Comparison of ENCODE assay signal across 8 mouse cellular contexts in genomic region chr4:155962167-155962971, GRCm38 (mm10). TPM values are rescaled to one million over a fixed set of nuclear protein-coding genes. Genes with fewer than 3 reads are reported as not detected.
DNase-seq lines count a peak whose midpoint lies in the region; ATAC-seq and TF ChIP-seq lines count a peak whose summit lies in the region.

Gene C1qtnf12, plus strand, starts transcription at chr4:155962318.

- under 1% methylated on average over 33 of the region's 42 CpGs for WGBS in embryonic facial prominence, embryonic 11.5 days
- WGBS in intestine, postnatal 0 days = under 1% methylated on average over 42 of the region's 42 CpGs
- 0% methylated on average over 24 of the region's 42 CpGs for WGBS in limb, embryonic 14.5 days
- WGBS in midbrain, embryonic 13.5 days = under 1% methylated on average over 42 of the region's 42 CpGs

- DNase-seq in layer of hippocampus, adult 2 months (ENCODE audit: low spot score in 2 of 2) = peak in 1 of 2 experiments; percentile 14
- no peak for DNase-seq in layer of hippocampus, adult 11-12 months (ENCODE audit: low spot score)
- DNase-seq in embryonic facial prominence, embryonic 11.5 days (ENCODE audit: low spot score) = peak; percentile 58
- DNase-seq in heart, adult 11 months = peak; percentile 96
- DNase-seq in limb, embryonic 14.5 days (ENCODE audit: low spot score) = peak; percentile 31
- DNase-seq in splenic B cell, adult 2 months (ENCODE audit: low read depth, low spot score) = peak; percentile 44

- peak within 1 kb of the TSS; percentile 69 for H3K9ac ChIP-seq in embryonic facial prominence, embryonic 11.5 days (replicated peaks; ENCODE audit: low read length)
- H3K9ac ChIP-seq in intestine, postnatal 0 days (ENCODE audit: low read depth, low read length) = peak within 1 kb of the TSS; percentile 65
- H3K9ac ChIP-seq in limb, embryonic 14.5 days (ENCODE audit: low read depth, low read length, severe bottlenecking) = peak within 1 kb of the TSS; percentile 66
- peak within 1 kb of the TSS; percentile 69 for H3K9ac ChIP-seq in midbrain, embryonic 13.5 days (replicated peaks)

- TF ChIP-seq POLR2A in limb, embryonic 14.5 days (IDR thresholded peaks at IDR 0.05; ENCODE audit: borderline replicate concordance, extremely low read depth, insufficient read depth, insufficient read length) = no peak

- no peaks in the 10 kb centered on the region for H3K4me1 ChIP-seq in embryonic facial prominence, embryonic 11.5 days (ENCODE audit: control insufficient read depth, insufficient read depth, low read length)
- peaks cover 9% of the 10 kb centered on the region; the same call in 1 of the 2 replicates for H3K4me1 ChIP-seq in intestine, postnatal 0 days (replicated peaks; ENCODE audit: control insufficient read depth, insufficient read depth, low read length)
- H3K4me1 ChIP-seq in limb, embryonic 14.5 days (ENCODE audit: control insufficient read depth, insufficient read depth, low read length) = peaks cover 12% of the 10 kb centered on the region; the same call in 1 of the 2 replicates
- peaks cover 19% of the 10 kb centered on the region for H3K4me1 ChIP-seq in midbrain, embryonic 13.5 days (replicated peaks)

- H3K4me3 ChIP-seq in layer of hippocampus, adult 2 months = peak within 1 kb of the TSS; percentile 65
- peak within 1 kb of the TSS; percentile 53 for H3K4me3 ChIP-seq in embryonic facial prominence, embryonic 11.5 days (ENCODE audit: low read depth, low read length)
- H3K4me3 ChIP-seq in intestine, postnatal 0 days (ENCODE audit: low read depth, low read length) = peak within 1 kb of the TSS; percentile 61
- peak within 1 kb of the TSS; percentile 59 for H3K4me3 ChIP-seq in limb, embryonic 14.5 days (replicated peaks; ENCODE audit: low read length)
- H3K4me3 ChIP-seq in midbrain, embryonic 13.5 days (replicated peaks) = peak within 1 kb of the TSS; percentile 41

- peak within 1 kb of the TSS; percentile 53 for H3K27ac ChIP-seq in layer of hippocampus, adult 2 months
- H3K27ac ChIP-seq in embryonic facial prominence, embryonic 11.5 days (replicated peaks; ENCODE audit: low read depth, low read length) = 0 out of 2 replicates have a peak within 1 kb of the TSS, but pooled peaks have one; percentile 1
- peak within 1 kb of the TSS; percentile 71 for H3K27ac ChIP-seq in intestine, postnatal 0 days (ENCODE audit: low read depth, low read length)
- H3K27ac ChIP-seq in limb, embryonic 14.5 days (replicated peaks; ENCODE audit: low read depth, low read length) = peak within 1 kb of the TSS; percentile 63
- peak within 1 kb of the TSS; percentile 44; the same call in 1 of the 2 replicates for H3K27ac ChIP-seq in midbrain, embryonic 13.5 days

- no peaks in the 10 kb centered on the region for H3K9me3 ChIP-seq in embryonic facial prominence, embryonic 11.5 days (replicated peaks; ENCODE audit: control insufficient read depth, low read length)
- no peaks in the 10 kb centered on the region for H3K9me3 ChIP-seq in intestine, postnatal 0 days (ENCODE audit: control insufficient read depth)
- H3K9me3 ChIP-seq in limb, embryonic 14.5 days (ENCODE audit: control insufficient read depth, low read length) = no peaks in the 10 kb centered on the region
- H3K9me3 ChIP-seq in midbrain, embryonic 13.5 days = no peaks in the 10 kb centered on the region

- peaks cover 3% of the 10 kb centered on the region; the same call in 1 of the 2 replicates for H3K36me3 ChIP-seq in embryonic facial prominence, embryonic 11.5 days (replicated peaks; ENCODE audit: control insufficient read depth, insufficient read depth, low read depth, low read length)
- peaks cover 31% of the 10 kb centered on the region for H3K36me3 ChIP-seq in intestine, postnatal 0 days (ENCODE audit: control insufficient read depth, insufficient read depth)
- H3K36me3 ChIP-seq in limb, embryonic 14.5 days (ENCODE audit: control insufficient read depth, insufficient read depth, low read length) = peaks cover 48% of the 10 kb centered on the region
- peaks cover 41% of the 10 kb centered on the region for H3K36me3 ChIP-seq in midbrain, embryonic 13.5 days
- H3K36me3 ChIP-seq in splenic B cell, adult 2 months (ENCODE audit: control insufficient read depth, insufficient read depth, low read length, poor library complexity, severe bottlenecking) = 0 out of 2 replicates have a peak, but pooled peaks cover 1% of the 10 kb centered on the region

- H3K27me3 ChIP-seq in embryonic facial prominence, embryonic 11.5 days (ENCODE audit: control insufficient read depth, insufficient read depth, low read length) = no peaks in the 10 kb centered on the region
- no peaks in the 10 kb centered on the region for H3K27me3 ChIP-seq in intestine, postnatal 0 days (replicated peaks; ENCODE audit: control insufficient read depth, insufficient read depth, low read length)
- H3K27me3 ChIP-seq in limb, embryonic 14.5 days (ENCODE audit: control insufficient read depth, insufficient read depth, low read length) = no peaks in the 10 kb centered on the region
- H3K27me3 ChIP-seq in midbrain, embryonic 13.5 days = no peaks in the 10 kb centered on the region
- H3K27me3 ChIP-seq in splenic B cell, adult 2 months (ENCODE audit: control insufficient read depth, insufficient read depth, low read length, poor library complexity, severe bottlenecking) = no peaks in the 10 kb centered on the region

- no peak for TF ChIP-seq CTCF in layer of hippocampus, adult 2 months (conservative IDR thresholded peaks at IDR 0.05)
- no peak for TF ChIP-seq CTCF in intestine, postnatal 0 days (IDR thresholded peaks at IDR 0.05; ENCODE audit: low read depth)

- peak; percentile 61 for ATAC-seq in embryonic facial prominence, embryonic 11.5 days (replicated peaks; ENCODE audit: insufficient number of reproducible peaks, low FRiP score, low TSS enrichment, low read depth)
- ATAC-seq in intestine, postnatal 0 days = peak; percentile 55
- peak; percentile 78 for ATAC-seq in limb, embryonic 14.5 days (ENCODE audit: low FRiP score, low read depth)
- ATAC-seq in midbrain, embryonic 13.5 days = peak; percentile 79

- H3K4me2 ChIP-seq in embryonic facial prominence, embryonic 11.5 days (ENCODE audit: low read depth, low read length) = peak within 1 kb of the TSS; percentile 95
- peak within 1 kb of the TSS; percentile 95 for H3K4me2 ChIP-seq in intestine, postnatal 0 days (replicated peaks; ENCODE audit: low read depth)
- peak within 1 kb of the TSS; percentile 94 for H3K4me2 ChIP-seq in limb, embryonic 14.5 days (replicated peaks; ENCODE audit: low read depth, low read length, severe bottlenecking)
- peak within 1 kb of the TSS; percentile 78 for H3K4me2 ChIP-seq in midbrain, embryonic 13.5 days (replicated peaks)

RNA-seq across cellular contexts. Expression of gene C1qtnf12, which starts in this region (rescaled TPM):
- 10 to 100 TPM; 11.5 to 18.0 TPM for total RNA-seq in layer of hippocampus, adult 2 months (2021)
- polyA plus RNA-seq in embryonic facial prominence, embryonic 11.5 days (2014; fragmentation: Nextera tagmentation; extraction: Ambion mirVana) = 21.2 and 26.8 TPM in 2 replicates
- polyA plus RNA-seq in intestine, postnatal 0 days (2015; fragmentation: Nextera tagmentation; extraction: Ambion mirVana) = 129 and 138 TPM in 2 replicates
- polyA plus RNA-seq in limb, embryonic 14.5 days (2012; rRNA removed) = 37.0 and 44.3 TPM in 2 replicates
- polyA plus RNA-seq in limb, embryonic 14.5 days (2014; fragmentation: Nextera tagmentation; extraction: Ambion mirVana) = 52.3 and 56.6 TPM in 2 replicates
- 8.2 and 11.0 TPM in 2 replicates for polyA plus RNA-seq in midbrain, embryonic 13.5 days (2015; fragmentation: Nextera tagmentation; extraction: Ambion mirVana)

Comparison
In these comparisons a context has a peak if more than half of its experiments do, and no peak if none do; other contexts are left out.
1. H3K27ac ChIP-seq: peak in every context shown above with its lines; median percentile 71 in intestine, postnatal 0 days; 63 in limb, embryonic 14.5 days; 53 in layer of hippocampus, adult 2 months; 44 in midbrain, embryonic 13.5 days; 1 in embryonic facial prominence, embryonic 11.5 days.